Comparison of ENCODE assay signal across 9 mouse cellular contexts in the genomic region with DNA sequence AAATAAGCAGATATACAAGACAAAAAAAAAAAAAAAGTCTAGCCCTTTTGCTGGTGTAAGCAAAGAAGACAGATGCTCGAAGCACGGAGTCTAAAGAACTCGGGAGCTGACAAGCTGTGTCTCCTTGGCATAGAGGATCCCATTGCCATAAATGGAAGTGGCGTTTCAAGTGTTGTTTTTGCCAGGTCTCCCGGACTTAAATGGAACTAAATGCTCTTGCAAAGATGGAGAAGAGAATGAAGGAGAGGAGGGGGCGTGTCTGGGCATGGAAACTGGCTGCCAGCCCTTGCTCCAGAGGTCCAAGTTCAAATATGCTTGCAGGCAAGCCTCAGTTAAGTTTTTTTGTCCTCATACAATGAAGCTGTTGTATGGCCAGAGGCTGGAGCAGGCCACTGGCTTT. TPM values are rescaled to one million over a fixed set of nuclear protein-coding genes. Genes with fewer than 3 reads are reported as not detected.
DNase-seq lines count a peak whose midpoint lies in the region; ATAC-seq and TF ChIP-seq lines count a peak whose summit lies in the region.
"Had no signal": no experiment of that assay in that cellular context is flagged by ENCODE, and none has a peak within 500 bp of the region (broad histone marks: within the 10 kb centered on the region; RNA-seq: fewer than 3 reads in every experiment).

No protein-coding gene starts in this region.

- H3K9ac ChIP-seq in forebrain, embryonic 13.5 days = no peak overlapping the region
- H3K9ac ChIP-seq in forebrain, embryonic 12.5 days = no peak overlapping the region
- no peak overlapping the region for H3K9ac ChIP-seq in lung, embryonic 14.5 days
- no peak overlapping the region for H3K9ac ChIP-seq in forebrain, embryonic 16.5 days (replicated peaks; ENCODE audit: low read depth, low read length)

- H3K4me1 ChIP-seq in forebrain, embryonic 13.5 days = peaks cover 12% of the 10 kb centered on the region; the same call in 1 of the 2 replicates
- H3K4me1 ChIP-seq in forebrain, embryonic 12.5 days = 0 out of 2 replicates have a peak, but pooled peaks cover 4% of the 10 kb centered on the region
- H3K4me1 ChIP-seq in lung, embryonic 14.5 days (ENCODE audit: insufficient read depth) = peaks cover 10% of the 10 kb centered on the region; the same call in 1 of the 2 replicates
- H3K4me1 ChIP-seq in forebrain, embryonic 16.5 days (replicated peaks; ENCODE audit: control insufficient read depth, insufficient read depth, low read length) = peaks cover 9% of the 10 kb centered on the region

- H3K36me3 ChIP-seq in forebrain, embryonic 13.5 days (ENCODE audit: poor library complexity, severe bottlenecking) = no peaks in the 10 kb centered on the region
- no peaks in the 10 kb centered on the region for H3K36me3 ChIP-seq in forebrain, embryonic 12.5 days (replicated peaks)
- no peaks in the 10 kb centered on the region for H3K36me3 ChIP-seq in lung, embryonic 14.5 days (ENCODE audit: insufficient read depth)
- H3K36me3 ChIP-seq in forebrain, embryonic 16.5 days (ENCODE audit: control insufficient read depth, insufficient read depth) = no peaks in the 10 kb centered on the region

- no peak overlapping the region for H3K4me2 ChIP-seq in forebrain, embryonic 13.5 days
- H3K4me2 ChIP-seq in forebrain, embryonic 12.5 days = no peak overlapping the region
- H3K4me2 ChIP-seq in lung, embryonic 14.5 days = peak overlapping the region; percentile 12; the same call in 1 of the 2 replicates
- peak overlapping the region; percentile 23; the same call in 1 of the 2 replicates for H3K4me2 ChIP-seq in forebrain, embryonic 16.5 days (ENCODE audit: low read length)

- no peaks in the 10 kb centered on the region for H3K9me3 ChIP-seq in forebrain, embryonic 13.5 days (replicated peaks)
- H3K9me3 ChIP-seq in forebrain, embryonic 12.5 days = no peaks in the 10 kb centered on the region
- no peaks in the 10 kb centered on the region for H3K9me3 ChIP-seq in lung, embryonic 14.5 days (ENCODE audit: low read depth, low read length)
- no peaks in the 10 kb centered on the region for H3K9me3 ChIP-seq in forebrain, embryonic 16.5 days (ENCODE audit: control insufficient read depth, low read length)

- peak overlapping the region; percentile 41; the same call in 1 of the 2 replicates for H3K27ac ChIP-seq in forebrain, embryonic 13.5 days
- no peak overlapping the region for H3K27ac ChIP-seq in forebrain, embryonic 12.5 days
- H3K27ac ChIP-seq in lung, embryonic 14.5 days (ENCODE audit: low read depth) = peak overlapping the region; percentile 55
- H3K27ac ChIP-seq in forebrain, embryonic 16.5 days (ENCODE audit: low read length) = peak overlapping the region; percentile 33; the same call in 1 of the 2 replicates

- peak; percentile 62 for DNase-seq in lung, embryonic 14.5 days
- DNase-seq in lung, postnatal 14 days = no peak
- DNase-seq in kidney, postnatal 25 days = peak; percentile 42 to 68
- no peak for DNase-seq in spleen, postnatal 36 days (ENCODE audit: low spot score in 2 of 2)
- DNase-seq in thymus, adult 18-20 months = no peak
- DNase-seq: gastrocnemius, postnatal 25 days had no signal

- no peak overlapping the region for H3K4me3 ChIP-seq in forebrain, embryonic 13.5 days
- no peak overlapping the region for H3K4me3 ChIP-seq in forebrain, embryonic 12.5 days (replicated peaks)
- H3K4me3 ChIP-seq in lung, embryonic 14.5 days (ENCODE audit: low read depth, low read length) = no peak overlapping the region
- no peak overlapping the region for H3K4me3 ChIP-seq in forebrain, embryonic 16.5 days (replicated peaks; ENCODE audit: low read length)

- no peak for TF ChIP-seq CTCF in lung, embryonic 14.5 days (IDR thresholded peaks at IDR 0.05; ENCODE audit: low read depth)

- WGBS in forebrain, embryonic 13.5 days = 52% methylated on average over 6 of the region's 6 CpGs
- WGBS in forebrain, embryonic 12.5 days = 68% methylated on average over 6 of the region's 6 CpGs
- 24% methylated on average over 6 of the region's 6 CpGs for WGBS in lung, embryonic 14.5 days
- WGBS in forebrain, embryonic 16.5 days = 25% methylated on average over 6 of the region's 6 CpGs

- H3K27me3 ChIP-seq in forebrain, embryonic 13.5 days = no peaks in the 10 kb centered on the region
- H3K27me3 ChIP-seq in forebrain, embryonic 12.5 days = no peaks in the 10 kb centered on the region
- H3K27me3 ChIP-seq in lung, embryonic 14.5 days (ENCODE audit: insufficient read depth, low read length) = no peaks in the 10 kb centered on the region
- no peaks in the 10 kb centered on the region for H3K27me3 ChIP-seq in forebrain, embryonic 16.5 days (replicated peaks; ENCODE audit: control insufficient read depth, insufficient read depth, low read length)

- no peak for ATAC-seq in forebrain, embryonic 13.5 days
- ATAC-seq in forebrain, embryonic 12.5 days (ENCODE audit: low FRiP score) = no peak
- no peak for ATAC-seq in lung, embryonic 14.5 days (ENCODE audit: insufficient read depth)
- peak; percentile 71; the same call in 1 of the 2 replicates for ATAC-seq in forebrain, embryonic 16.5 days

RNA-seq across cellular contexts. Expression of gene Tmigd3, which starts 1.3 kb away (rescaled TPM):
- polyA plus RNA-seq in forebrain, embryonic 13.5 days (2015; fragmentation: Nextera tagmentation; extraction: Ambion mirVana) = not detected in 2 replicates
- polyA plus RNA-seq in forebrain, embryonic 12.5 days (2016; fragmentation: Nextera tagmentation; extraction: Ambion mirVana) = not detected in 2 replicates
- 0.22 and 0.32 TPM in 2 replicates for polyA plus RNA-seq in lung, embryonic 14.5 days (2014; fragmentation: Nextera tagmentation; extraction: Ambion mirVana)
- polyA plus RNA-seq in forebrain, embryonic 16.5 days (2015; fragmentation: Nextera tagmentation; extraction: Ambion mirVana) = 0.58 TPM in 1 of 2 replicates, not detected in the other

RNA-seq across cellular contexts. Expression of gene Adora3, which starts 1.4 kb away (rescaled TPM):
- polyA plus RNA-seq in forebrain, embryonic 13.5 days (2015; fragmentation: Nextera tagmentation; extraction: Ambion mirVana) = 0.12 and 0.14 TPM in 2 replicates
- 0.15 TPM in 1 of 2 replicates, not detected in the other for polyA plus RNA-seq in forebrain, embryonic 12.5 days (2016; fragmentation: Nextera tagmentation; extraction: Ambion mirVana)
- 0.18 and 0.30 TPM in 2 replicates for polyA plus RNA-seq in lung, embryonic 14.5 days (2014; fragmentation: Nextera tagmentation; extraction: Ambion mirVana)
- 0.11 TPM in 1 of 2 replicates, not detected in the other for polyA plus RNA-seq in forebrain, embryonic 16.5 days (2015; fragmentation: Nextera tagmentation; extraction: Ambion mirVana)

Comparison
In these comparisons a context has a peak if more than half of its experiments do, and no peak if none do; other contexts are left out.
1. H3K4me2 ChIP-seq: peak in lung, embryonic 14.5 days (single experiment) and forebrain, embryonic 16.5 days (single experiment); none in forebrain, embryonic 13.5 days (single experiment) and forebrain, embryonic 12.5 days (single experiment).
2. DNase-seq: peak in lung, embryonic 14.5 days (single experiment) and kidney, postnatal 25 days (2 of 2); none in lung, postnatal 14 days (single experiment), spleen, postnatal 36 days (0 of 2) and thymus, adult 18-20 months (0 of 2).